Mouse (Mus musculus): ENCODE results near the gene Hcrtr1. TPM values are rescaled to one million over a fixed set of nuclear protein-coding genes. Genes with fewer than 3 reads are reported as not detected.

Hcrtr1 gene
- polyA plus RNA-seq, 1 experiment from 2014 or later: not detected

DNA sequence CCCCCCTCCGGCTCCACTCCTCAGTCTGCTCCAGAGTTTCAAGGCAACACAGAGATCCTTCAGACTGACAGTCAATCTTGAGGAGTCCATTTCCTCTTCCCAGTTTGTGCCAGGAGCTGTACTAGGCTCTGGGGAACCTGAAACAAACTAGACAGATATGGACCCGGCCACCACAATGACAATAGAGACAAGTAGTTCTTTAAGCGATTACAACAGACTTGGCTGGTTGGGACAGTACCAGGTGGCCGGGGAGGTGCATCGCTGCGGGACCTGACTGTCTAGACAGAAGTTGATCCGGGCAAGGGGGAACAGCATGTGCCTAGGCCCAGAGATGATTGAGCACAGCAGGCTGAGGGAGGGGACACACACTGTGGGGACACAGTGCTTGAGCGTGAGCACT is 38.0 kb downstream of the Hcrtr1 start:
- peaks cover 35% of the 10 kb centered on the region for H3K4me1 ChIP-seq
- WGBS: 26% methylated on average over 8 of the region's 8 CpGs
- no peaks in the 10 kb centered on the region for H3K9me3 ChIP-seq (replicated peaks)
- 0 out of 2 replicates have a peak overlapping the region, but pooled peaks have one; percentile 12 for H3K4me2 ChIP-seq (replicated peaks)
- no peak for ATAC-seq (ENCODE audit: insufficient number of reproducible peaks, low FRiP score, low TSS enrichment, low read depth)
- H3K27me3 ChIP-seq: no peaks in the 10 kb centered on the region
- H3K4me3 ChIP-seq (replicated peaks): no peak overlapping the region
- no peak overlapping the region for H3K9ac ChIP-seq
- peak overlapping the region; percentile 83 for H3K27ac ChIP-seq (replicated peaks)
- H3K36me3 ChIP-seq: peaks cover 16% of the 10 kb centered on the region

DNA sequence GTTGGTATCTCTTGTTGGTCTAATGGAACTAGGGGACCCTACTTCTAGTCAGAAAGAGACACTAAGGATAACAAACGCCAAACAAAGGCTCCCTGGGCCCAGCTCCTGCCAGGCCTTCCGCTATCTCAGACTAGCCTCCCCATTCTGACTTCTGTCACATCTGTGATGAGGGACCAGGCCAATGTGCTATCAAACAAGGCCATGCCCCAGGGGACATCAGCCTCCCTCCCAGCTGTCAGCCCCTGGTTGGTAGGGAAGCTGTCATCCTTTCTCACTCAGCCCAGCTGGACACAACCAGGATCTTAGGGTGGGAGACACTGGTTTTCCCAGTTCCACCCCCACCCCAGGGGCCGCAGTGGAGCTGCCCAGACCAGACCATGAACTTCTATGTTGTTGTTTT is 44.0 kb downstream of the Hcrtr1 start:
- H3K9me3 ChIP-seq (replicated peaks): no peaks in the 10 kb centered on the region
- peaks cover 43% of the 10 kb centered on the region for H3K36me3 ChIP-seq
- peaks cover 3% of the 10 kb centered on the region; the same call in 1 of the 2 replicates for H3K27me3 ChIP-seq
- H3K4me1 ChIP-seq: peaks cover 7% of the 10 kb centered on the region; the same call in 1 of the 2 replicates
- H3K27ac ChIP-seq (replicated peaks): no peak overlapping the region
- ATAC-seq (ENCODE audit: insufficient number of reproducible peaks, low FRiP score, low TSS enrichment, low read depth): no peak
- WGBS: 56% methylated on average over 3 of the region's 3 CpGs
- no peak overlapping the region for H3K9ac ChIP-seq
- H3K4me2 ChIP-seq (replicated peaks): no peak overlapping the region
- no peak overlapping the region for H3K4me3 ChIP-seq (replicated peaks)

DNA sequence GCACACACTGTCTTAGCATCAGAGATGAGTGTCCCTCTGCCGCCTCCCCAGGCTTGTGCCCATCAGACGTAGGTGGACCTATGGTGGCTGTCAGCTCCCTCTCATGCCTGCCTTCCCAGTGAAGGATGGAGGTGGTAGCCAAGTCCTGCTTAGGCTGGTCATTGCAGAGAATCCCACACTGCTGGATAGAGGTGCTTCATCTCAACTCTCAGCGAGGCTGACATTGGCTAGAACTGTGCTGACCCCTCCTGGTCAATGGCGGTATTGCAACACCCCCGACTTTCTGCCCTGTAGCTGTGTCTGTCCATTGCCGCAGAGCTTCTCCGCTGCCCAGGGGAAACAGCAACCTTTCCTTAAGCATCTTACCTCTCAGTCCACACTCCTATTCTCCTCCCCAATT is 51.9 kb downstream of the Hcrtr1 start:
- H3K4me3 ChIP-seq (replicated peaks): no peak overlapping the region
- H3K9me3 ChIP-seq (replicated peaks): no peaks in the 10 kb centered on the region
- H3K27ac ChIP-seq (replicated peaks): no peak overlapping the region
- no peak overlapping the region for H3K9ac ChIP-seq
- WGBS: 14% methylated on average over 7 of the region's 7 CpGs
- H3K27me3 ChIP-seq: peaks cover 6% of the 10 kb centered on the region
- H3K4me1 ChIP-seq: peaks cover 5% of the 10 kb centered on the region
- peaks cover 14% of the 10 kb centered on the region for H3K36me3 ChIP-seq
- no peak overlapping the region for H3K4me2 ChIP-seq (replicated peaks)
- no peak; the same call in 1 of the 2 replicates for ATAC-seq (ENCODE audit: insufficient number of reproducible peaks, low FRiP score, low TSS enrichment, low read depth)

DNA sequence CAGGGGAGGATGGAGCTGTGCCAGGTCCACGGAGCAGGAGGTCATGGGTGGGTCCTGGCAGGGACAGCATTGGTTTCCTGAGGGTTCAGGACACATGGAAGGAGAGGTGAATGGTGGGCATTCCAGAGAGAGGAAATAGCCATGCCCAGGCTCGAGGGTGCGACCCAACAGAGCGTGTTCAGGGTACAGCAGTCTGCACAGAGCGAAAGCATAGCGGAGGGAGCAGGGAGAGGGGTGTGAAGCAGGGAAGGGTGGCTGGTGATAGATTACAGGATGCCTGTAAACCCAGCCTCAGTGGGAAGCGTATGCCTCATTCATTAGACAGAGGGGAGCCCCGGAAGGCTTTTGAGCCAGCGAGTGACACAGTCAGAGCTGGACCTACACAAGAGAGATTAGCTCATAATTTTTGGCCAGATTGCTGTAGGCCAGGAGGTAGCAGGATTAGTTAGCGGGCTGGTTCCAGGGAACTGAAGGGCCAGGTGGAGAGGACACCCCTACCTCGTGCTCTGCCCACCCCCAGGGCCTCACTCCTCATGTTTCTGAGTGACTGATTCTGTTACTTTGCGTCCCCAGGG is 53.8 kb downstream of the Hcrtr1 start:
- H3K27ac ChIP-seq (replicated peaks): no peak overlapping the region
- 71% methylated on average over 12 of the region's 12 CpGs for WGBS
- H3K9ac ChIP-seq: no peak overlapping the region
- no peaks in the 10 kb centered on the region for H3K9me3 ChIP-seq (replicated peaks)
- H3K4me2 ChIP-seq (replicated peaks): no peak overlapping the region
- peaks cover 25% of the 10 kb centered on the region for H3K4me1 ChIP-seq
- no peak overlapping the region for H3K4me3 ChIP-seq (replicated peaks)
- ATAC-seq (ENCODE audit: insufficient number of reproducible peaks, low FRiP score, low TSS enrichment, low read depth): no peak
- peaks cover 6% of the 10 kb centered on the region for H3K27me3 ChIP-seq
- H3K36me3 ChIP-seq: peaks cover 14% of the 10 kb centered on the region

DNA sequence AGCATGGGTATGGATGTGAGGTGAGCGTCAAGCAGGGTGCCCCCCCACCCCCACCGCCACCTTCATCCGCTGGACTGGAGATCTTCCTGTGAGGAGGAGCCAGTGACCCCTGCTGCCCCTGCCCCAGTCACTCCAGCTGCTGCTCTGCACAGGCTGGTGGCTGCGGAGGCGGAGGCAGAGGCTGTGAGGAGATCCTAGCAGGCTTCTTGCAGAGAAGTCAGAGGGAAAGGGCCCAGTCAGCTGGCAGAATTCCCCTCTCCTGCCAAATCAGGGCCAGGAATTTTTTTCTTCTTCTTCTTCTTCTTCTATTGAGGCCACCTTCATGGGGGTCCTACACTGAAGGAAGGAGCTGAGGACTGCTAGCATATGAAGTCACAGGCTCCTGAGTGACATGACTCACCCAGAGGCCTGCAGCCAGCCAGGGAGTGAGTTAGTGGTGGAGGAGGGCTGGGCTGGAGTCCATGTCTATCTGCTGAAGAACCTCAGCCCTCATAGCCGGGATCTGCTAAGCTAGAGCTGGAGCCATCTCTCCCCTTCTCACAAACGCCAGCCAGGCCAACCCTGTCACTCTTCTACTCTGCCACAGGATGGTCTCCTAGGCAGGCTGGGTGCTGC is 54.7 kb downstream of the Hcrtr1 start:
- ATAC-seq (ENCODE audit: insufficient number of reproducible peaks, low FRiP score, low TSS enrichment, low read depth): no peak

DNA sequence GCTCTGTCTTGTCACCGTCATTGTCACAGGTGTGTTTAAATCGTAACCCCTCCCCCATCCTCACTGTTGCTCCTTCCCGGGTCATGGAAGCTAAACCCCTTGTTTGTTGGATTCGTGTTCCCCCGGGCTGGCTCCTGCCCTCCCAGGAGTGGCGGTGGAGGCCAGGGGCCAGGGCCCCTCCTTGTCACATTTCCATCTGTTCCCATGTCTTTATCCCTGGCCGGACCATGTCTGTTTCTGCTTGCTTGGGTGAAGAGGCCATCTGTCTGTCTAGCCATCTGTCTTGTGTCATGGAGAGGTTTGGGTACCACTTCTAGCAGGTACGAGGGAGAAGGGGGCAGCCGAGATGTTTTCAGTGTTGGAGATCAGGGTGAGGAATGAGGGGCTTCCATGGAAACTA is 56.9 kb downstream of the Hcrtr1 start:
- H3K27ac ChIP-seq (replicated peaks): no peak overlapping the region
- peaks cover 37% of the 10 kb centered on the region for H3K4me1 ChIP-seq

More for the DNA sequence above, 54.7 kb downstream of the Hcrtr1 start:
- Histone ChIP-seq H3K9ac (no peak overlapping the region), H3K36me3 (peaks cover 8% of the 10 kb centered on the region; the same call in 1 of the 2 replicates), H3K4me1 (peaks cover 28% of the 10 kb centered on the region), H3K9me3 (replicated peaks) (no peaks in the 10 kb centered on the region), H3K27me3 (peaks cover 6% of the 10 kb centered on the region), H3K4me3 (replicated peaks) (no peak overlapping the region), H3K4me2 (replicated peaks) (no peak overlapping the region), H3K27ac (replicated peaks) (no peak overlapping the region)
- 48% methylated on average over 7 of the region's 7 CpGs for WGBS

DNA sequence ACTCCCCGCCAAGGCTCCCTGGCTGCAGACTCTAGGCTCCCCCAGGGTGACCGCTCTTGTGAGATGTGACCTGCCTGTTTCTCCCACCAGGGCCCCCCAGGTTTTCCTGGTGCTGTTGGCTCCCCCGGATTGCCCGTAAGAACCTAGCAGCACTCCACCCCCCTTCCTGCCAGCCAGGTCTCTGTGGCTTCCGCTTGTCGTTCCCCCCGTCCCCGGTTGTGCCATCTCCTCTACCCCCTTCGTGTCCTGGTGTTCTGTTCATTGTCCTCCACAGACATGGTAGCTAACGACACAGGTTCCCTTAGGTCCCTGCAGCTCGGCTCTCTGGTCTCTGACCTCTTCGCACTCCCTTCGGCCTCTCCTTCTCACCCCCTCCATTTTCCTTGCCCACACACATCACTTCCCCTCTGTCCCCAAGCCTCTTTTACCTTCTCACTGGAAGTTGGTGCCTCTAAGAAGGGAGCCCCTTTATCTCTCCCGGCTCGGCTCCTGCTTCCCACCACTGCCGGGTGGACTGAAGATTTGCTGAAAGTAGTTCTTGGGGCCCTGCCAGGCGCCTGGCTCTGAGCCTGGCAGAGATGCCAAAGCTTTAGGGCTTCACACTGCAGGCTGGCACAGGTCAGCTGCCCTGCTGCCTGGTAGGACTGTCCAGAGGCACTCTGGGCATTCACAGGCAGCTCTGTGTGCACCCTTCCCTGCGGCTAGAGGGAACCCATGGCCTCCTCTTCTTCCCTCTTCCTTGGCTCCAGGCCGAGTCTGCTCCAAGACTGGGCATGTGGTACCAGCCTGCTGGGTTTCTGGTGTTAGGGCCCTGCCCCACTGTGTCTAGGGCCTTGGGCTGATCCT is 57.6 kb downstream of the Hcrtr1 start:
- Histone ChIP-seq H3K4me2 (replicated peaks) (no peak overlapping the region), H3K4me1 (peaks cover 37% of the 10 kb centered on the region), H3K27me3 (no peaks in the 10 kb centered on the region), H3K4me3 (replicated peaks) (no peak overlapping the region), H3K9ac (no peak overlapping the region), H3K36me3 (peaks cover 17% of the 10 kb centered on the region), H3K9me3 (replicated peaks) (no peaks in the 10 kb centered on the region), H3K27ac (replicated peaks) (0 out of 2 replicates have a peak overlapping the region, but pooled peaks have one; percentile 22)
- WGBS: 67% methylated on average over 19 of the region's 19 CpGs
- no peak for ATAC-seq (ENCODE audit: insufficient number of reproducible peaks, low FRiP score, low TSS enrichment, low read depth)

More for the DNA sequence above, 56.9 kb downstream of the Hcrtr1 start:
- Histone ChIP-seq H3K4me2 (replicated peaks) (no peak overlapping the region), H3K4me3 (replicated peaks) (no peak overlapping the region), H3K27me3 (no peaks in the 10 kb centered on the region), H3K9ac (no peak overlapping the region), H3K9me3 (replicated peaks) (no peaks in the 10 kb centered on the region), H3K36me3 (peaks cover 11% of the 10 kb centered on the region)
- 49% methylated on average over 9 of the region's 9 CpGs for WGBS
- no peak for ATAC-seq (ENCODE audit: insufficient number of reproducible peaks, low FRiP score, low TSS enrichment, low read depth)

Other genes with a start within 250 kb of the Hcrtr1 start
- 0.23 and 0.28 TPM in 2 replicates for gene Spocd1, start 210.1 kb downstream of the Hcrtr1 start, polyA plus RNA-seq (2015; fragmentation: Nextera tagmentation; extraction: Ambion mirVana)
- gene Adgrb2, start 154.5 kb downstream of the Hcrtr1 start, polyA plus RNA-seq (2015; fragmentation: Nextera tagmentation; extraction: Ambion mirVana): 7.0 and 7.1 TPM in 2 replicates
- 183 and 190 TPM in 2 replicates for gene Col16a1, start 91.5 kb downstream of the Hcrtr1 start, polyA plus RNA-seq (2015; fragmentation: Nextera tagmentation; extraction: Ambion mirVana)
- 68.6 and 71.0 TPM in 2 replicates for gene Pef1, start 36.8 kb downstream of the Hcrtr1 start, polyA plus RNA-seq (2015; fragmentation: Nextera tagmentation; extraction: Ambion mirVana)
- 26.5 and 27.4 TPM in 2 replicates for gene Tinagl1, start 35.8 kb upstream of the Hcrtr1 start, polyA plus RNA-seq (2015; fragmentation: Nextera tagmentation; extraction: Ambion mirVana)
- not detected in 2 replicates for gene Gm853, start 83.0 kb upstream of the Hcrtr1 start, polyA plus RNA-seq (2015; fragmentation: Nextera tagmentation; extraction: Ambion mirVana)
- gene Serinc2, start 139.8 kb upstream of the Hcrtr1 start, polyA plus RNA-seq (2015; fragmentation: Nextera tagmentation; extraction: Ambion mirVana): 108 and 110 TPM in 2 replicates
- gene Fabp3, start 169.2 kb upstream of the Hcrtr1 start, polyA plus RNA-seq (2015; fragmentation: Nextera tagmentation; extraction: Ambion mirVana): 40.7 and 46.9 TPM in 2 replicates
- gene Gm10570, start 169.3 kb upstream of the Hcrtr1 start, polyA plus RNA-seq (2015; fragmentation: Nextera tagmentation; extraction: Ambion mirVana): 0.36 TPM in 1 of 2 replicates, not detected in the other
- 69.1 and 71.4 TPM in 2 replicates for gene Zcchc17, start 220.6 kb upstream of the Hcrtr1 start, polyA plus RNA-seq (2015; fragmentation: Nextera tagmentation; extraction: Ambion mirVana)
- gene Snrnp40, start 220.8 kb upstream of the Hcrtr1 start, polyA plus RNA-seq (2015; fragmentation: Nextera tagmentation; extraction: Ambion mirVana): 132 and 134 TPM in 2 replicates

Measured in embryonic facial prominence, embryonic 15.5 days (tissue).